Mouse (Mus musculus) ovary, postnatal 10 days (tissue): ENCODE data around the gene Macrod2.

Source experiments
- DNase-seq: peaks from one replicate; pipeline ENCODE4 v3.0.0; 2022; ENCODE audit warnings: low spot score

The Macrod2 gene

GRCm38 (mm10) chr2:141477585-141477984, 1082.5 kb downstream of the Macrod2 start:
- no peak for DNase-seq

GRCm38 (mm10) chr2:141490518-141490917, 1095.4 kb downstream of the Macrod2 start:
- DNase-seq = no peak

GRCm38 (mm10) chr2:141505451-141505850, 1110.3 kb downstream of the Macrod2 start:
- no peak for DNase-seq

GRCm38 (mm10) chr2:141507929-141508897, 1113.1 kb downstream of the Macrod2 start:
- no peak for DNase-seq

GRCm38 (mm10) chr2:141514976-141515375, 1119.9 kb downstream of the Macrod2 start:
- no peak for DNase-seq

- no peak for DNase-seq
These were observed 1127.0 kb downstream of the Macrod2 start for GRCm38 (mm10) chr2:141522081-141522480.

GRCm38 (mm10) chr2:141545877-141546276, 1150.8 kb downstream of the Macrod2 start:
- no peak for DNase-seq

- DNase-seq = no peak
These were observed 1156.6 kb downstream of the Macrod2 start for GRCm38 (mm10) chr2:141551701-141552100.

GRCm38 (mm10) chr2:141556747-141557146, 1161.6 kb downstream of the Macrod2 start:
- DNase-seq = no peak

- no peak for DNase-seq
These were observed 1163.2 kb downstream of the Macrod2 start for GRCm38 (mm10) chr2:141558242-141558827.

GRCm38 (mm10) chr2:141565986-141566385, 1170.9 kb downstream of the Macrod2 start:
- no peak for DNase-seq

- DNase-seq = no peak
These were observed 1176.3 kb downstream of the Macrod2 start for GRCm38 (mm10) chr2:141571360-141571759.

- DNase-seq = no peak
These were observed 1183.1 kb downstream of the Macrod2 start for GRCm38 (mm10) chr2:141578206-141578605.

GRCm38 (mm10) chr2:141582431-141582830, 1187.3 kb downstream of the Macrod2 start:
- no peak for DNase-seq

- DNase-seq = no peak
These were observed 1187.8 kb downstream of the Macrod2 start for GRCm38 (mm10) chr2:141582933-141583332.

- DNase-seq = no peak
These were observed 1192.2 kb downstream of the Macrod2 start for GRCm38 (mm10) chr2:141587290-141587689.

- DNase-seq = no peak
These were observed 1196.2 kb downstream of the Macrod2 start for GRCm38 (mm10) chr2:141591326-141591725.

- no peak for DNase-seq
These were observed 1199.7 kb downstream of the Macrod2 start for GRCm38 (mm10) chr2:141594811-141595210.

GRCm38 (mm10) chr2:141617721-141618120, 1222.6 kb downstream of the Macrod2 start:
- DNase-seq = no peak

- DNase-seq = no peak
These were observed 1223.1 kb downstream of the Macrod2 start for GRCm38 (mm10) chr2:141618257-141618656.

- DNase-seq = no peak
These were observed 1268.9 kb downstream of the Macrod2 start for GRCm38 (mm10) chr2:141664051-141664450.

- no peak for DNase-seq
These were observed 1277.7 kb downstream of the Macrod2 start for GRCm38 (mm10) chr2:141672814-141673213.

- DNase-seq = no peak
These were observed 1278.3 kb downstream of the Macrod2 start for GRCm38 (mm10) chr2:141673405-141673804.
